Mouse (Mus musculus) ES-E14 (cell line): Measurements from ENCODE around the gene Setd3.

Source experiments
- CHD2 ChIP-seq: IDR thresholded peaks from 2 replicates; pipeline ENCODE4 v1.6.1; 2014; ENCODE audit warnings: mild to moderate bottlenecking, low read depth, low read length, inconsistent platforms
- MAFK ChIP-seq: IDR thresholded peaks from 2 replicates; pipeline ENCODE4 v1.6.1; 2014; ENCODE audit warnings: mild to moderate bottlenecking, low read depth, low read length, inconsistent platforms; ENCODE audit not compliant: insufficient read depth
- ZC3H11A ChIP-seq: IDR thresholded peaks from 2 replicates; pipeline ENCODE4 v1.6.1; 2012; ENCODE audit warnings: low read depth, mild to moderate bottlenecking, inconsistent platforms, low read length, borderline replicate concordance

- TF ChIP-seq CHD2 = no peak
- no peak for TF ChIP-seq ZC3H11A
- TF ChIP-seq MAFK = no peak
Observed at GRCm38 (mm10) chr12:108215090-108215489, 36.0 kb upstream of the Setd3 start.
